Mouse (Mus musculus) heart, embryonic 13.5 days (tissue): ENCODE results near the gene Hfe2. TPM values are rescaled to one million over a fixed set of nuclear protein-coding genes. Genes with fewer than 3 reads are reported as not detected.
"Not testable (repeated sequence)": the region's sequence is repeated elsewhere in the genome, so short reads cannot be mapped to it uniquely, and the experiment has no call there.

Experiments
- ATAC-seq: fragments of 200-750 bp; cut with Nextera tagmentation; 2 replicates; pipeline ENCODE4 v1.8.0; 2017; ENCODE audit warnings: moderate TSS enrichment; ENCODE audit not compliant: insufficient number of reproducible peaks, low FRiP score, low TSS enrichment; ENCODE audit errors: extremely low read depth
- H3K27ac ChIP-seq: fragments of 300-500 bp; sonication (generic); replicated peaks from 2 replicates; pipeline ENCODE4 v1.5.1; 2015; ENCODE audit warnings: moderate library complexity, mild to moderate bottlenecking, inconsistent platforms
- H3K27me3 ChIP-seq: fragments of 300-500 bp; sonication (generic); replicated peaks from 2 replicates; pipeline ENCODE4 v1.6.1; 2015; ENCODE audit warnings: mild to moderate bottlenecking, inconsistent platforms
- H3K36me3 ChIP-seq: fragments of 300-500 bp; sonication (generic); 2 replicates; pipeline ENCODE4 v1.6.1; 2015; ENCODE audit warnings: mild to moderate bottlenecking, inconsistent platforms
- H3K4me1 ChIP-seq: fragments of 300-500 bp; sonication (generic); 2 replicates; pipeline ENCODE4 v1.6.1; 2015; ENCODE audit warnings: inconsistent platforms
- H3K4me2 ChIP-seq: fragments of 300-500 bp; sonication (generic); 2 replicates; pipeline ENCODE4 v1.6.1; 2015; ENCODE audit warnings: inconsistent platforms, mild to moderate bottlenecking, moderate library complexity
- H3K4me3 ChIP-seq: fragments of 300-500 bp; sonication (generic); 2 replicates; pipeline ENCODE4 v1.5.1; 2015; ENCODE audit warnings: moderate library complexity, mild to moderate bottlenecking, inconsistent platforms
- H3K9ac ChIP-seq: fragments of 300-500 bp; sonication (generic); 2 replicates; pipeline ENCODE4 v1.6.1; 2015; ENCODE audit warnings: inconsistent platforms, mild to moderate bottlenecking, moderate library complexity
- H3K9me3 ChIP-seq: fragments of 300-500 bp; sonication (generic); 2 replicates; pipeline ENCODE4 v1.6.1; 2016; ENCODE audit warnings: inconsistent platforms
- WGBS: fragments of 180-500 bp; shearing (Covaris S2); methylation state at CpG from one replicate; pipeline ENCODE4 v1.1.7; 2015; ENCODE audit warnings: mixed read lengths; 5-methylcytosine and 5-hydroxymethylcytosine counted together
- polyA plus RNA-seq: library from polyadenylated mRNA; unstranded; fragments of >200 nt; fragmentation: Nextera tagmentation; extraction: Ambion mirVana; gene quantifications from 2 replicates; pipeline ENCODE4 v1.2.1, GENCODE M21; 2015

Hfe2 gene
- polyA plus RNA-seq, 1 experiment from 2014 or later = 7.4 TPM

DNA sequence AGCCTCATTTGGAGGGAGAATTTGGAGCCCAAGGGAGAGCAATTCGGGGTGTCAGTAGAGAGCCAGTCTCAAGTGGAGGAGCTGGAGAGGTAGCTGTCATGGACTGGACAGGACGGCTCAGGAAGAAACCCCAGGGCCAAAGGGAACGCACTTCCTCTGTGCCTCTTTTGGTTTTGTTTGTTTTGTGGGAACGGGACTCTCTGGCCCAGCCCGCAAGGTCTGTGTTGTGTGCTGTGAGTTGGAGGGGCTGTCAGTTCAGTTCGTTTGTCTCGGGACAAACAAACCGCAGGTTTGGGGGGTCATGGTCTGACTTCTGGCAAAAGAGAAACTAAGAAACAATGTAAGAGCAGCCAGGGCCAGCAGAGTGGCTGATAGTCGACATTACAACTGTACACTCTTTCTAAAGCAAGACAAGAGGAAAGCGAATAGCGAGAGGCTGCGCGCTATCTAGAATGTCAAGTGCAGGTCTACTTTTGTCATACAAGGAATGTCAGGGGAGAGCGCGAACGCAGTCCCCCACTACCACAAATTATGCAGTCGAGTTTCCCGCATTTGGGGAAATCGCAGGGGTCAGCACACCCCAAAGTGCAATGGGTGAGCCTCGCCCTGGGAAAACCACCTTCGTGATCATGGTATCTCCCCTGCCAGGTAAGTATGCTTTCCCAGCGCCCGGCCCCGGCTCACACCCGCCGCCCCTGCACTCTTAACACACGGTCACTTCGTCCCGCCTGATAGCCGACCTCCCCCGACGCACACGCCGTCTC, 38.7 kb upstream of the Hfe2 start:
- Histone ChIP-seq H3K4me2 (peak overlapping the region; percentile 47), H3K4me1 (peaks cover 18% of the 10 kb centered on the region)
- ATAC-seq = peak; percentile 42
- WGBS = 3% methylated on average over 4 of the region's 34 CpGs
- not testable (repeated sequence) for H3K27me3 ChIP-seq, H3K27ac ChIP-seq, H3K9me3 ChIP-seq, H3K36me3 ChIP-seq, H3K4me3 ChIP-seq, H3K9ac ChIP-seq

DNA sequence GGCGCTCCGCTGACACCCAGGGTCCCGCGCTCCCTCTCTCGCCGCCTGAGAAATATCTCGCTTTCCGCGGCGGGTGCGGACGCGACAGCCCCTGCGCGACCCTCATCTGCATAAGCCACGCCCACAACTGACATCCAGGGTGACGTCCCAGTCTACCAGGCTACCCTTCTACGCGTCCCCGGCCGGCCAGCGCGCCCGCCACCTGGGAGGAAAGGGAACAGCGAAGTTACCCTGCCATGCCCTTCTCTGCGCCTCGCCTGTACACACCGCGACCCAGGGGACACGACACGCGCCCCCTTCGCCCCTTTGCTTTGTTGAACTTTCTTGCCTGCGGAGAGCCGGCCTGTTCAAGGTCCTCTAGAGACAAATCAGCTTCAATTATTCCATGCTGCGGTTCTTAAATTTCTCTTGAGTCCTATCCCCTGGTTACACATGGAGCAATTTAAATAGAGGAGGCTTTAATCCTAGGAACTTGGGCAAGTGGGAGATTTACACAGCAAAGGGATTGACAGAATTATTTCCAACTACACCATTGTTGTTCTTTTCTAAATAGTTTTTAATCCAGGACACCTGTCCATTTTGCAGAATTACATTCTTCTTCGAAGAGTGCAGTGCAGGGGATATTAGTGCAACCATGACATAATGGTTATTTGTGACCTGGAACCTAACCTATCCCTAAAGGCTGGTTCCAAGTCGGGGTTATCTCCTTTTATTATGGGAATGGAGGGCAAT, 38.0 kb upstream of the Hfe2 start:
- peak; percentile 79 for ATAC-seq
- not testable (repeated sequence) for H3K9me3 ChIP-seq, H3K27me3 ChIP-seq, H3K36me3 ChIP-seq
- Histone ChIP-seq H3K4me2 (peak overlapping the region; percentile 70), H3K4me1 (peaks cover 18% of the 10 kb centered on the region), H3K27ac (peak overlapping the region; percentile 94), H3K9ac (peak overlapping the region; percentile 74), H3K4me3 (peak overlapping the region; percentile 47)
- 12% methylated on average over 7 of the region's 38 CpGs for WGBS

DNA sequence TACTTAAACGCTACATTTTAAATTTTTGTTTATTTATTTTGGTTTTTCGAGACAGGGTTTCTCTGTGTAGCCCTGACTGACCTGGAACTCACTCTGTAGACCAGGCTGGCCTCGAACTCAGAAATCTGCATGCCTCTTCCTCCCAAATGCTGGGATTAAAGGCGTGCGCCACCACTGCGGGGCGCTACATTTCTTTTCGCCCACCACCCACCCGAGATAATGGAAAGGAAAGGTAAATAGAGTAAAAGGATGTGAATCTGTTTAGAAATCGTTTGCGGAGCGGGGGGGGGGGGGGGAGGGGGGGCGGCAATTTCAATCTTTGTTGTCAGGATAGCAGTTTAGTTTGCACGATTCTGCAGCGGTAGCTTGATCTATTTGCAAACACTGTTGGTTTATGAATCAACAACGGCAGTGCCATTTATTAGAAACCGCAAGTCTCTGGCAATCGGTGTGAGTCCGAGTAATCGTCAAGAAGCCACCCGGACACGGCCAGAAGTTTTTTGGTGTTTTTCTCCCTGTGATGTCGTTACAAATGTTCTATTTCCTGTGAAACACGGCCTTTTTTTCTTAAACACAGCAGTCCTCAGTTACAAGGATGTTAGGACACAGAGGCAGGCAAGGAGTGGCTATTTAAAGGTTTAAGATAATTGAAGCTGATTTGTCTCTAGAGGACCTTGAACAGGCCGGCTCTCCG, 37.2 kb upstream of the Hfe2 start:
- Histone ChIP-seq H3K36me3 (no peaks in the 10 kb centered on the region), H3K4me2 (peak overlapping the region; percentile 70), H3K9me3 (no peaks in the 10 kb centered on the region), H3K4me3 (peak overlapping the region; percentile 47), H3K27me3 (peaks cover 7% of the 10 kb centered on the region), H3K27ac (peak overlapping the region; percentile 94), H3K9ac (peak overlapping the region; percentile 79), H3K4me1 (peaks cover 18% of the 10 kb centered on the region)
- WGBS = 4% methylated on average over 26 of the region's 26 CpGs
- no peak for ATAC-seq

DNA sequence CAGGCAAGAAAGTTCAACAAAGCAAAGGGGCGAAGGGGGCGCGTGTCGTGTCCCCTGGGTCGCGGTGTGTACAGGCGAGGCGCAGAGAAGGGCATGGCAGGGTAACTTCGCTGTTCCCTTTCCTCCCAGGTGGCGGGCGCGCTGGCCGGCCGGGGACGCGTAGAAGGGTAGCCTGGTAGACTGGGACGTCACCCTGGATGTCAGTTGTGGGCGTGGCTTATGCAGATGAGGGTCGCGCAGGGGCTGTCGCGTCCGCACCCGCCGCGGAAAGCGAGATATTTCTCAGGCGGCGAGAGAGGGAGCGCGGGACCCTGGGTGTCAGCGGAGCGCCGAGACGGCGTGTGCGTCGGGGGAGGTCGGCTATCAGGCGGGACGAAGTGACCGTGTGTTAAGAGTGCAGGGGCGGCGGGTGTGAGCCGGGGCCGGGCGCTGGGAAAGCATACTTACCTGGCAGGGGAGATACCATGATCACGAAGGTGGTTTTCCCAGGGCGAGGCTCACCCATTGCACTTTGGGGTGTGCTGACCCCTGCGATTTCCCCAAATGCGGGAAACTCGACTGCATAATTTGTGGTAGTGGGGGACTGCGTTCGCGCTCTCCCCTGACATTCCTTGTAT, 36.6 kb upstream of the Hfe2 start:
- peak overlapping the region; percentile 47 for H3K4me3 ChIP-seq
- peak overlapping the region; percentile 94 for H3K27ac ChIP-seq
- H3K4me2 ChIP-seq = peak overlapping the region; percentile 70
- H3K9me3 ChIP-seq, H3K36me3 ChIP-seq, H3K27me3 ChIP-seq: not testable (repeated sequence)
- H3K4me1 ChIP-seq = peaks cover 18% of the 10 kb centered on the region
- ATAC-seq = peak; percentile 78
- 0% methylated on average over 4 of the region's 55 CpGs for WGBS
- H3K9ac ChIP-seq = peak overlapping the region; percentile 79

DNA sequence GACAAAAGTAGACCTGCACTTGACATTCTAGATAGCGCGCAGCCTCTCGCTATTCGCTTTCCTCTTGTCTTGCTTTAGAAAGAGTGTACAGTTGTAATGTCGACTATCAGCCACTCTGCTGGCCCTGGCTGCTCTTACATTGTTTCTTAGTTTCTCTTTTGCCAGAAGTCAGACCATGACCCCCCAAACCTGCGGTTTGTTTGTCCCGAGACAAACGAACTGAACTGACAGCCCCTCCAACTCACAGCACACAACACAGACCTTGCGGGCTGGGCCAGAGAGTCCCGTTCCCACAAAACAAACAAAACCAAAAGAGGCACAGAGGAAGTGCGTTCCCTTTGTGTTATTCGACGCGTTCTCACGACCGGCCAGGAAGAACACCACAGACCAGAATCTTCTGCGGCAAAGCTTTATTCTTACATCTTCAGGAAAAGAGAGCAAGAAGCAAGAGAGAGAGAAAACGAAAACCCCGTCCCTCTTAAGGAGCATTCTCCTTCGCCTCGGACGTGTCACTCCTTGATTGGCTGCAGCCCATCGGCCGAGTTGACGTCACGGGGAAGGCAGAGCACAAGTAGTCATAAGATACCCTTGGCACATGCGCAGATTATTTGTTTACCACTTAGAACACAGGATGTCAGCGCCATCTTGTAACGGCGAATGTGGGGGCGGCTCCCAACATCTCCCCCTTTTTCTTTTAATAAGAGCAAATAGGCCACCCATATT, 35.9 kb upstream of the Hfe2 start:
- not testable (repeated sequence) for H3K9me3 ChIP-seq, H3K36me3 ChIP-seq, H3K27me3 ChIP-seq
- Histone ChIP-seq H3K4me3 (peak overlapping the region; percentile 37), H3K27ac (peak overlapping the region; percentile 89), H3K4me1 (peaks cover 18% of the 10 kb centered on the region), H3K4me2 (peak overlapping the region; percentile 37; the same call in 1 of the 2 replicates), H3K9ac (peak overlapping the region; percentile 71; the same call in 1 of the 2 replicates)
- ATAC-seq = peak; percentile 40
- 0% methylated on average over 9 of the region's 31 CpGs for WGBS

DNA sequence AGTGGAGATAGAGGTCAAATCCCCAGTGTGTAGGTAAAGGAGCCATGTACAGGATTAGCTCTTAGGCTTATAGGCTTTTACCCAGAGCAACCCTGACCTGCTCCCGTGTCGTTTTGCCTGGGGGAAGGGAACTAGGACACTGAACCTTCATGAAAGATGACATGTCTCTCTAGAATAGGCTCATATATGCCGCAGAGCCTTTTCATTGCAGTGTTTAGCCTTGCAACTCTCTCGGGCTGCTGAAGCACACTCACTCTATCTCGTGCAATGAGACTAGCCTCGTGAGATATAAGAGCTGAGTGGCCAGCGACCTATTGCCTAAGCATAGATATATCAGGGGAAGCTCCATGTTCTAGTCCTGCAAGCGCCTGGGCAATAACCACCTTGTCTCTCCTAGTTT, 35.3 kb upstream of the Hfe2 start:
- not testable (repeated sequence) for H3K9ac ChIP-seq, H3K27me3 ChIP-seq, H3K4me3 ChIP-seq, H3K9me3 ChIP-seq, ATAC-seq, H3K36me3 ChIP-seq
- H3K27ac ChIP-seq = peak overlapping the region; percentile 89
- 72% methylated on average over 7 of the region's 8 CpGs for WGBS
- H3K4me1 ChIP-seq = peaks cover 18% of the 10 kb centered on the region
- H3K4me2 ChIP-seq = 0 out of 2 replicates have a peak overlapping the region, but pooled peaks have one; percentile 35

DNA sequence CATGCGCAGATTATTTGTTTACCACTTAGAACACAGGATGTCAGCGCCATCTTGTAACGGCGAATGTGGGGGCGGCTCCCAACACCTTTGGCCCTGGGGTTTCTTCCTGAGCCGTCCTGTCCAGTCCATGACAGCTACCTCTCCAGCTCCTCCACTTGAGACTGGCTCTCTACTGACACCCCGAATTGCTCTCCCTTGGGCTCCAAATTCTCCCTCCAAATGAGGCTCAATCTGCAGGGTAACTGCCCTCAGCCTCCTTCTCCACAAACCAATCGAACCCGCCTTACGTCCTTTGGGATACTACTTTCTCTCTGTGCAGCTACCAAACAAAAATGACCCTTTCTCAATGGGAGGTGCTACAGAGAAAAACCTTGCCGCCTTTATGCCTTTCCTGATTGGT, 30.5 kb upstream of the Hfe2 start:
- H3K27me3 ChIP-seq, H3K9me3 ChIP-seq: not testable (repeated sequence)
- WGBS = 97% methylated on average over 5 of the region's 11 CpGs

DNA sequence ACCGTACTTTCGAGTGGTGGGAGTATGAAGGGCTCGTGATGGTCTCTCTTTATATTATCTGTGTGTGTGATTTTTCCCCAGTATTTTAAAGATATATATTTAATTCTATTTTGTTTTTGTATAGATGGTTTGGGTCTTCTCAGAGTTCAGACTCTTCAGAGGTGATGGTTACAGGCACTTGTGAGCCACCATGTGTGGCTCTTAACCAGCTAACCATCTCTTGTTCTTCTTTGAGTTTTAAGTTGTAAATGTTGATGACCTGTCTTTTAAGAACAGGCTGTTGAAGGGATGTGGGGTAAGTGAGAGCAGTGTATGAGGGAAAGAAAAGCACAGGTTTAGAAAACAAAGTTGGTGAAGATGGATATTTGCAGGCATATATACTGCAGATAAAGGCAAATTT, 30.1 kb upstream of the Hfe2 start:
- H3K4me2 ChIP-seq = no peak overlapping the region
- H3K36me3 ChIP-seq = no peaks in the 10 kb centered on the region
- WGBS = 90% methylated on average over 3 of the region's 3 CpGs
- H3K27ac ChIP-seq = no peak overlapping the region
- no peak for ATAC-seq
- no peaks in the 10 kb centered on the region for H3K27me3 ChIP-seq
- H3K9ac ChIP-seq = no peak overlapping the region
- H3K4me1 ChIP-seq = peaks cover 4% of the 10 kb centered on the region
- no peak overlapping the region for H3K4me3 ChIP-seq
- no peaks in the 10 kb centered on the region for H3K9me3 ChIP-seq

More for the DNA sequence above, 30.5 kb upstream of the Hfe2 start:
- not testable (repeated sequence) for H3K4me1 ChIP-seq, H3K9ac ChIP-seq, H3K4me3 ChIP-seq, H3K36me3 ChIP-seq, H3K27ac ChIP-seq, ATAC-seq, H3K4me2 ChIP-seq

DNA sequence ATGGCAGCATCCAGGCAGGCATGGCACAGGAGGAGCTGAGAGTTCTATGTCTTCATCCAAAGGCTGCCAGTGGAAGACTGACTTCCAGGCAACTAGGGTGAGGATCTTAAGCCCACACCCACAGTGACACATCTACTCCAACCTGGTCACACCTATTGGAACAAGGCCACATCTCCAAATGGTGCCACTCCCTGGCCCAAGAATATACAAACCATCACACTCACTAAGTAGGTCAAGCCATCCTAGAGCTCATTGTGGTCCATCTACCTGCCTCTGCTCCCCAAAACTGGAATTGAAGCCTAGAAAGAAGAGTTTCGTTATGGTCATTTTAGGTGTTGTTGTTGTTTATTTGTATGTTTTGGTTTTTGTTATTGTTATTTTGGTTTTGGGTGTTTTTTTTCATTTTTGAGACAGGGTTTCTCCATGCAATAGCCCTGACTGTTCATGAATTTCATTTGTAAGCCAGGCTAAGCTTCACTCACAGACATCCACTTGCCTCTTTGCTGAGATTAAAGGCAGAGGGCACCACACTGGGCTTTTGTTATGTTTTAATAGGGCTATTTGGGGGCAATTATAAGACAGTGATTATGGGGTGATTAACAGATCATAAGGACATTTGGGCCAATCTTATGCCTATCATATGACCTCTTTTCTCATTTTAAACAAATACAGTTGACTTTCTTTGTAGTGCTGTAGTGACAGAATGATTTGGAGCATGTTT, 29.3 kb upstream of the Hfe2 start:
- Histone ChIP-seq H3K9ac (no peak overlapping the region), H3K4me3 (no peak overlapping the region), H3K4me2 (no peak overlapping the region), H3K27me3 (no peaks in the 10 kb centered on the region), H3K9me3 (no peaks in the 10 kb centered on the region), H3K4me1 (peaks cover 4% of the 10 kb centered on the region), H3K36me3 (no peaks in the 10 kb centered on the region), H3K27ac (no peak overlapping the region)
- ATAC-seq = no peak
- WGBS = 94% methylated on average over 1 of the region's 1 CpGs

DNA sequence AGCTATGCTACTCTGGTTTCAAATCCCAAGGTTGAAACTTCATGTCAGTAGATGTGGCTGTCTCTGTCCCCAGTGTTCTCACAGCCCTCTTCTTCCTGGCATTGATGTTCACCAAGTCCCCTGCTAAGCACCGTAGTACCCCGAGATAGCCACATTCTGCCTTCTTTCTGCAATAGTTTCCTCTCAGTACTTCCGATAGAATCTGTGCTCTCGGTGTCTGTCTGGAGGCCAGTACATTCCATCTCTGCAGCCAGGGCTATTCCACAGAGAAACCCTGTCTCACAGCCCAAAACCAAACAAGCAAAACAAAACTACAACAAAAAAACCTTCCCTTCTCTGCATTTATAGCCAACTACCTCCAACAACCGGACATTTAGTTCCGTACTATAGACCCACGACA, 28.8 kb upstream of the Hfe2 start:
- Histone ChIP-seq H3K9ac (no peak overlapping the region), H3K36me3 (no peaks in the 10 kb centered on the region), H3K4me2 (peak overlapping the region; percentile 83; the same call in 1 of the 2 replicates), H3K27me3 (no peaks in the 10 kb centered on the region), H3K4me1 (peaks cover 4% of the 10 kb centered on the region), H3K9me3 (no peaks in the 10 kb centered on the region), H3K27ac (no peak overlapping the region), H3K4me3 (no peak overlapping the region)
- ATAC-seq = no peak
- 61% methylated on average over 7 of the region's 7 CpGs for WGBS
